Mouse (Mus musculus) left cerebral cortex, postnatal 25 days (tissue): ENCODE measurements at regions not wholly inside any gene's neighbourhood (a gene's known extent, or its start where the extent isn't known, plus 50 kb on each side); places are given as distances from the start of the nearest gene placed in this dataset.

Experiments used
- DNase-seq, 2 experiments: peaks; one replicate each; pipeline ENCODE4 v3.0.0; 2022; ENCODE audit warnings: low spot score in 2 of 2, mixed read lengths in 1 of 2
- intact Hi-C: fragments of 180-260 bp; cut with DNase I; formaldehyde crosslinking; loops from one replicate; pipeline ENCODE4 v1.15.1; 2025

DNA sequence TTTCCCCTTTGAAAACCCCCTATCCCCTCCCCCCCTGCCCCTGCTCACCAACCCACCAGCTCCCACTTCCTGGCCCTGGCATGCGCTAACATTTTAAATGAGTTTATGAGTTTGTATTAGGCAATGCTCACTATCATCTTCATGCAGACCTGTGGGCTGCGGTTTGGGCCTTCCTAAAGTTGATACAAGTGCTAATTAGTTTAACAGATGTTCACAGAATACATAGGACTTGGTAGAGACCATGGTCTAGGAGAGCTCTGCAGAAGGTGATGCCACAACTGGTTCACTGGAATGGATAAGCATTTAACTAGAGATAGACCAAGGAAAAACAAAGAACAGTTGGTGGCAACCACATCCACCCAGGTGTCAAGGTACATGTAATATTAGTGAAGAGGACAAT, 324.1 kb upstream of the Sox11 start:
- no peak for DNase-seq
- intact Hi-C loops: no loop called here

- intact Hi-C loops: no loop called here
- no peak for DNase-seq
Observed at GRCm38 (mm10) chr12:27663126-27663525, 320.8 kb upstream of the Sox11 start.

DNA sequence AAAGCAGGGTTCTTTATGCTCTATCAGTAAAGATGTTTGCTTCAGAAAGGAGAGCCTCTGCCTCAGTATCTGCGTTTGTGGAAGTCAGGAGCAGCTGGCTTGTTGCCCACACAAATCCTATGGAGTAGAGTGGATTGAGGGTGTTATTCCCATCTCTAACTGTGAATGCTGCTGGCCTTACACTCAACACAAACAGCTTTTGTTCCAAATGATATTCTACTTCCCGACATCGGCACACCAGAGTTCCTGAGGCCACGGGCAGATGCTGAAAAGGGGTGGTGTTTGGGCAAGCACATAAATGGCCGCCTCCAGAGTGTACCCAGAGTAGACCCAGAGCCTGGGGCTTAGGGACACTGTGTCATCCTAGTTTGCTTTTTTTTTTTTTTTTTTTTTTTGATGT, 320.3 kb upstream of the Sox11 start:
- intact Hi-C loops: no loop called here
- no peak for DNase-seq

- no peak for DNase-seq
- intact Hi-C loops: no loop called here
Observed at GRCm38 (mm10) chr12:27657536-27657935, 315.2 kb upstream of the Sox11 start.

DNA sequence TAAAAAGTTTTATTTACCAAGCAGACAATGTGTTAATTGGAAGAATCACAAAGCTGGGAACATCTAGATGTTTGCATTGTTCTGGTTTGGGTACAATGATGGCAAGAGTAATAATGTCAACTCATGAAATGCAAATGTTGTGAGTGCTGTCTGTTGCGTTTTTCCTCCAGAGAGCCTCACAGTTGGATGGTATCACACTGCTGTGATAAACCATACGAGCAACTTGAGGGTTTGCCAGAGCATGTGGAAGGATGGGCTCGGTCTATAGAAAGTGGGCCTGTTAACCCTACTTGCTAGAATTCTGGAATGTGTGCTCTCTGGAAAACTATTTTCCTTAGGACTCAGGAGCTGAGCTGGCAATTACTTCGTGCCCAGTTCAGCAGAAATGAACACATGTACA, 311.2 kb upstream of the Sox11 start:
- no peak for DNase-seq
- intact Hi-C loops: no loop called here

DNA sequence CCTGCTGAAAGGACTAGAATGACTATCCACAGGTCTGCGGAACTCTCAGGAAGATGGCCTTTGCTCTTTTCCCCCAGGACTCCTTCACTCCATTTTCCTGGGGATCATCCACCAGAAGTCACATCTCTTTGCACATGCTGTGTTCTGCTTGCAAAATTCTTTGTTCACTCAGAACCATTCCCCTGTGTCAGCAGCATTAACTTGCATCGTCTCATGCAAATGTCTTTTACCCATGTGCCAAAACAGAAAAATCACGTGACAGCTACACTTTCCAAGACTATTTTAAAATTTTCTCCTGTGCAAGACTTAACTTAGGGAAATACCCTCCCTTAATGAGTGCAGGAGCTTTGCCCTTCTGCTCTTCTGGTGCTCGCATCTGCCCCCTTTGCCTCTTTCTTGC, 306.2 kb upstream of the Sox11 start:
- intact Hi-C loops: no loop called here
- no peak for DNase-seq

- no peak for DNase-seq
Observed at GRCm38 (mm10) chr12:27646497-27647307, 304.3 kb upstream of the Sox11 start.

DNA sequence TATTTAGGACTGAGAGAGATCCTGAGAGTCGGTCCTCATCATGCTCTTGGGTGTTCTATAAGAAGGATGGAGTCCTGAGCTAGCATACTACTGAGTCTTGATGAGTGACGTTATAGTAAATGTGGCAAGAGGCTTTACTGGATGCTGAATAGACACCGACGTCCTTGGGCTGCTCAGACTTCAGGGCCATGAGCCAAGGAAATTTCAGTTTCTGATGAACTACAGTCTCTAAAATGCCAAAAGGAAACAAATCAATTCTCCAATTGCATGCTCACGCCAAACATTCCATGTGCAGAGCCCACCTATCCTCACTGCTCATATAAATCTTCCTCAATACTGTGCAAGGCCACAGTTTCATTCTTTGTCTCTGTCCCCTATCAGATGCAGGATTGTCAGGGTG, 277.2 kb upstream of the Sox11 start:
- intact Hi-C loops: no loop called here
- DNase-seq: no peak

More at GRCm38 (mm10) chr12:27646497-27647307, 304.3 kb upstream of the Sox11 start:
- intact Hi-C loops: no loop called here

GRCm38 (mm10) chr12:27604061-27604679, 261.8 kb upstream of the Sox11 start:
- intact Hi-C loops: no loop called here
- DNase-seq: peak in 1 of 2 experiments; percentile 22

DNA sequence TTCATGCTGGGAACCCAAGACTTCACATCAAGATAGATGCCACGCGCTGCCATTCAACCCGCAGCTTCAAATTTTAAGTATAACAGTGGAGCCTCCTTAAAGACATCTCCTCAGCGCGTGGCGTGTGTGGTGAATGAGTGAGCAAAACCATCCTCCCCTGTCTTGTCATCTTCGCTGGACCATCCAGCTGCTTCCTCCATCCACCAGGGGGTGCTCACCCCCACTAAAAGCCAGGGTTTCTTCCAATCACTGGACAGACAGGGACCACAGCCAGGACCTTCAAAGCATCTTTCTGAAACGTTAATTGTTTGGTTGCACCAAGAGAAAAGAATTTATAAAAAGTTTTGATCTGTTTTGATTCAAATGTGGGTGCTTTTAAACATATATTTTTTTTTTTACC, 256.8 kb upstream of the Sox11 start:
- intact Hi-C loops: loop anchor here (5.0 kb wide), 4 partner anchors 257 to 1067 kb away; partner anchors contain the start of gene Sox11
- peak; percentile 69 to 75 for DNase-seq

GRCm38 (mm10) chr12:27597878-27598277, 255.5 kb upstream of the Sox11 start:
- DNase-seq: no peak
- intact Hi-C loops: loop anchor here (5.0 kb wide), 4 partner anchors 256 to 1066 kb away; partner anchors contain the start of gene Sox11

- intact Hi-C loops: loop anchor here (5.0 kb wide), 4 partner anchors 255 to 1065 kb away; partner anchors contain the start of gene Sox11
- DNase-seq: peak in 1 of 2 experiments; percentile 10
Observed at GRCm38 (mm10) chr12:27597322-27597721, 254.9 kb upstream of the Sox11 start.

- DNase-seq: no peak
- intact Hi-C loops: loop anchor here (5.0 kb wide), 4 partner anchors 253 to 1063 kb away; partner anchors contain the start of gene Sox11
Observed at GRCm38 (mm10) chr12:27595576-27595975, 253.2 kb upstream of the Sox11 start.

GRCm38 (mm10) chr12:27593436-27593835, 251.1 kb upstream of the Sox11 start:
- DNase-seq: no peak
- intact Hi-C loops: no loop called here

- DNase-seq: no peak
- intact Hi-C loops: no loop called here
Observed at GRCm38 (mm10) chr12:27576109-27576700, 233.8 kb upstream of the Sox11 start.

- intact Hi-C loops: no loop called here
- DNase-seq: no peak
Observed at GRCm38 (mm10) chr12:27575629-27576028, 233.3 kb upstream of the Sox11 start.

DNA sequence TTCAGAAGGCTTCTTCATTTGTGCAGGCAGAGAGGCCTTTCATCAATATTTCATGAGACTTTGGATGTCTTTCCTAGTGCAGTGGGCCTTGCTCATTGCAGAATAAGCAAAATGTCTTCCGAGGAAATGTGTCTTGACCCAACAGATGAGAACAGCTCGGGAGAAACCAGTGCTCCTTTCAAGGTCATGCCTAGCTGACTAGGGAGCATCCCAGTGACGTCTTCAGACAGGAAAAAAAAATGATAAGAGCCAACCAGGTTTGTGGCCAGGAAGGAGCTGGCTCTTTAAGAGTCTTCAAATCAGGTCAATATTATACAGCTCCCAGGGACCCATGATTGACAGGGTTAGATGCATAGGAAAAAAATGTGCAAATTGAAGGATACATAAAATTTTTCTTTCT, 224.9 kb upstream of the Sox11 start:
- intact Hi-C loops: no loop called here
- no peak for DNase-seq

- intact Hi-C loops: no loop called here
- DNase-seq: no peak
Observed at GRCm38 (mm10) chr12:27565965-27566507, 223.7 kb upstream of the Sox11 start.

GRCm38 (mm10) chr12:27564641-27565306, 222.4 kb upstream of the Sox11 start:
- intact Hi-C loops: no loop called here
- no peak for DNase-seq

GRCm38 (mm10) chr12:27563900-27564299, 221.5 kb upstream of the Sox11 start:
- intact Hi-C loops: no loop called here
- no peak for DNase-seq
